Mouse (Mus musculus) liver, postnatal 0 days (tissue): ENCODE measurements at regions not wholly inside any gene's neighbourhood (a gene's known extent, or its start where the extent isn't known, plus 50 kb on each side); places are given as distances from the start of the nearest gene placed in this dataset.

Source experiments
- CTCF ChIP-seq: sonication (generic); IDR thresholded peaks from 2 replicates; pipeline ENCODE4 v1.5.1; 2016; ENCODE audit warnings: antibody characterized with exemption, low read depth
- EP300 ChIP-seq: IDR thresholded peaks from 2 replicates; pipeline ENCODE4 v1.6.1; 2016; ENCODE audit warnings: antibody characterized with exemption, low read depth, mild to moderate bottlenecking

- TF ChIP-seq CTCF (no peak), EP300 (no peak)
Observed at GRCm38 (mm10) chr14:58816540-58816876, 326.2 kb downstream of the 1700129C05Rik start.
